Mouse (Mus musculus) c-Kit-positive CD71-positive TER-119-negative erythroid progenitor cells, embryonic 14.5 days (primary cell): ENCODE results near the gene Olfr978.
"Not testable (repeated sequence)": the region's sequence is repeated elsewhere in the genome, so short reads cannot be mapped to it uniquely, and the experiment has no call there.

ENCODE experiments used
- DNase-seq: peaks from one replicate; pipeline ENCODE4 v3.0.0-alpha.2; 2013; ENCODE audit warnings: low read depth

Gene Olfr978

DNA sequence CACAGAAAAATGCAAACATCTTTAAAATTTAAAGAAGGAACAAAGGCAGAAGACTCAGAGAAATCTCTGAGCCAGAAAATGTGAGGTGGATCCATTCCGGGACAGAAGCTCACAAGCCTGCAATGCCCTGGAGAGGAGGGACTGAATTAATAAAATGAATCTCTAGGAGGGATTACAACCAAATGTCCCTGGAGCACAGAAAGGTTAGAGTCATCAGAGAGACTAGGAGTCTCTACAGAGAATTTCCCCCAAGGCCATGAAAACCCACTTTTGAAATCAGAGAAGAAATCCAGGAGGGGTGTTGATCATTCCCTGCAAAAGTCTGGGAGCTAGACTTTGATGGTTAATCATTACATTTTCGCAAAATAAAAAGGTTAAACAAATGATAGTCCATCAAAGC is at the start of gene Olfr978:
TSS of gene Olfr978 (plus strand) at position 301 of the 400 bp plus-strand sequence.
- no peak for DNase-seq

DNA sequence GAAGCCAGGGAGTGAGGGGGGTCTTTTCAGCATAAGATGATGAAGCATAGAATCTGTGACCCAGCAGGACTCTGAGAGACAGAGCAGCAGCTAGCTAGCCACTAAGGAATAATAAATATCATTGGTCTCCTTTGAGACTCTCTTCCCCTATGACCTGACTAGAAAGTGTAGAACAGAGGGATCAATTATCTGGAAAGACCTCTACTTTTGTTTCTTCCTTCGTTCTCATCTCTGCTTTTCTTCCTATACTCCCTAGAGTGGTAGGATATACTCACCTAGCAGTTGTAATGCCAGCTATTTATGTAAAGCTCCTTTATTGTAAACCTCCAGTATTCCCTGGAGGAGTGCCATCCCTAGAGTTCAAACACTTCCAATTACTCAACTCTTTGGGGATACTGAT is 40.0 kb upstream of the Olfr978 start, which contains the start of gene Olfr975:
TSS of gene Olfr975 (minus strand) at position 101 of the 400 bp plus-strand sequence.
- no peak for DNase-seq

DNA sequence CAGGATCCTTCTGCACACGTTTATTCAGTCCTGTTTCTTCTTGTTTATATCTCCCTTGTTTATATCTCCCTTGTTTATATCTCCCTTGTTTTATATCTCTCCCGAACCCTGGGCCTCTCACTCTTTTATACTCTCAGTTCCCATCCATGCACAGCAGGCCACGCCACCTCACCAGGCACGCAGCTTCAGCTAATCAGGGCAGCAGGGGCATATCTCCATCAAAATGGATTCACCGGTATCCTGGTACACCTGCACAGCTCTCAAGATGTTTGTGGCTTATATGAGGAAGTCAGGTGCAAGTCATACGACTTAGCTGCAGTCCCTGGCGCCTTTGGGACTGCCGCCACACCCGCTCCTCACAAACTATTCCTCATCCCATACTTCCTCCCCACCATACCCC is 30.9 kb upstream of the Olfr978 start, which contains the start of gene Olfr976:
TSS of gene Olfr976 (minus strand) at position 101 of the 400 bp plus-strand sequence.
- not testable (repeated sequence) for DNase-seq

DNA sequence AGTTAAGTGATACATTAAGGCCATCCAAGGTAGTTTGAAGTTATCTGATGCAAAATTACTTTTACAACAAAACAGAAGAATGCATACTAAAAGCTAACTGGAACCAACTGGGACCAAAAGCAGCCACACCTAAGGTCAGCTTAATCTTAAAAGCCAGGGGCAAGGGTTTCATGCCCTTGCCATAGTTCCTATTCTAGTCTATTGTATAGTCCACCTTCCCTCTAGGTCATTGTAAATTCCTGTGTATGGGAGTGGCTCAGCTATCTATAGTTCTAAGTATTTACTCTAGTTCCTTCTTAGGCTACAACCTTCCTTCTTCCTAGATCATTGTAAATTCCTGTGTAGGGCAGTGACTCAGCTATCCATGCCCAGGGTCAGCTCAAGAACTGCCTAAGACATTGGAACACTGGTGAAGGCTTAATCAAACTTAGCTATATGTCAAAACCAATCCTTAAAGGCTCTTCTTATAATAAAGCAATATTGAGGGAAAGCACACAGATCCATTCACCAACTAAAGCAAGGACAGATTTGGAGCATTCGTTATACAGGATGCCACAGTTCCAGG is 15.2 kb upstream of the Olfr978 start:
- DNase-seq, result not testable (repeated sequence)

DNA sequence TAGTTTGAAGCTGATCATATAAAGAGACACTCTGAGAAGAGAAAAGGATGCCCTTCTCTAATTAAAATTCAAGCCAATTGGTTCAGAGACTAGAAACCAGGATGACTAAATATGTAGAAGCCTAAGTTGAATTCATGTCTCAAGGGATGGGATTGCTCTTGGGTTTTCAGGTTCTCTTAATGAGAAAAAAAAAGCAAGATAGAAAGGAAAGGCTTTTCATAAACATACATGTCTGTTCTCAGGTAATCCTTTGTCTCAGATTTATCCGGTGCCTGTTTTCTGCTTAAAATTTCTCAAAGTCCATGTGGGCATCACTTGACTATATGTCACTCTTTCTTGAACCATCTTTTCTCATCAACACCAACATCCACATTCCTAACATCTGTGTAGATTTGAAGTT is 11.5 kb downstream of the Olfr978 start, which contains the start of gene Olfr979:
TSS of gene Olfr979 (minus strand) at position 101 of the 400 bp plus-strand sequence.
- no peak for DNase-seq

DNA sequence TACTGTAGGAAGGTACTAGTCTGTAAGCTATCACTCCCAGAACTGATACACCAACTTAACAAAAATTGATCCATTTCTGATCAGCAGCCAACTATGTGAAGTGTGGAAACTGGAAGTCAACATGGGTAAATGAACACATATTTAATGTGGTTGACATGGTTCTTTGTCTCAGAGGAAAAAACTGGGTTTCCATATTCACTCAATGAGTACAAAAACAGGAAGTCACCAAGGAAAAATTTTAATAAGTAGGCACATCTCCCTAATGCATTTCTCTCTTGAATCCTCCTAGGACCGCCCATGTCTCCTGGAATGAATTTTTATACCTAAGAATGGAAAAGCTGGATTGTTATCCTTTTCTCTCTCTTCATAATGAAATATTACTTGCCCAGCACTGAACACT is 17.6 kb downstream of the Olfr978 start, which contains the start of gene Olfr980:
TSS of gene Olfr980 (minus strand) at position 101 of the 400 bp plus-strand sequence.
- no peak for DNase-seq

DNA sequence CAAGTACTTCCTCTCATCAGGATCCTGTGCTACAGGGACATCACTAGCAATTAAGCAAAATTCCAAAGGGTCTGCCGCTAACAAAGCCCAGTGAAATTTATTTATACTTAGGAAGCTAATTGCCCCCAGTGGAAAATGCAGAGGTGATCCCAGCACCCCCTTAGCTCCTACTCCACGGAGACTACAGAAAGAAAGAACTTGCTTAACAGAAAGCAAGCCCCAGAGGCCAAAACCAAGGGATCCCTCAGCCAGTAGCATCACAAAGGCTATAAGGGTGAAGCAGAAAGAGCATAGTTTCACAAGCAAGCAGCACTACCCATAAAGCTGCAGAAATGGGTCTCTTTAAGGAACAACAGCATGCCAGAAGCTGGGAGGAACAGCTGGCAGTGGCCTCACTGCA is 29.3 kb downstream of the Olfr978 start, which contains the start of gene Olfr981:
TSS of gene Olfr981 (plus strand) at position 301 of the 400 bp plus-strand sequence.
- no peak for DNase-seq
